Mouse (Mus musculus): Measurements from ENCODE around the gene Nrp2. TPM values are rescaled to one million over a fixed set of nuclear protein-coding genes. Genes with fewer than 3 reads are reported as not detected.

Gene Nrp2
- polyA plus RNA-seq, 1 experiment from 2014 or later, result 26.0 TPM

GRCm38 (mm10) chr1:62729345-62730150 is 26.5 kb downstream of the Nrp2 start:
- Histone ChIP-seq H3K36me3 (no peaks in the 10 kb centered on the region), H3K27me3 (peaks cover 17% of the 10 kb centered on the region), H3K9ac (replicated peaks) (no peak overlapping the region), H3K4me1 (peaks cover 3% of the 10 kb centered on the region), H3K27ac (replicated peaks) (no peak overlapping the region), H3K4me2 (replicated peaks) (no peak overlapping the region), H3K4me3 (no peak overlapping the region), H3K9me3 (no peaks in the 10 kb centered on the region)
- WGBS, result 65% methylated on average over 13 of the region's 13 CpGs
- no peak for ATAC-seq (ENCODE audit: low FRiP score, low read depth)

- H3K27me3 ChIP-seq, result peaks cover 22% of the 10 kb centered on the region
- no peak overlapping the region for H3K4me3 ChIP-seq
- H3K27ac ChIP-seq (replicated peaks), result no peak overlapping the region
- H3K9me3 ChIP-seq, result no peaks in the 10 kb centered on the region
- H3K4me1 ChIP-seq, result peaks cover 3% of the 10 kb centered on the region
- H3K4me2 ChIP-seq (replicated peaks), result no peak overlapping the region
- no peak overlapping the region for H3K9ac ChIP-seq (replicated peaks)
- H3K36me3 ChIP-seq, result no peaks in the 10 kb centered on the region
- 58% methylated on average over 6 of the region's 6 CpGs for WGBS
- no peak for ATAC-seq (ENCODE audit: low FRiP score, low read depth)
Observed at GRCm38 (mm10) chr1:62732036-62732435, 29.0 kb downstream of the Nrp2 start.

DNA sequence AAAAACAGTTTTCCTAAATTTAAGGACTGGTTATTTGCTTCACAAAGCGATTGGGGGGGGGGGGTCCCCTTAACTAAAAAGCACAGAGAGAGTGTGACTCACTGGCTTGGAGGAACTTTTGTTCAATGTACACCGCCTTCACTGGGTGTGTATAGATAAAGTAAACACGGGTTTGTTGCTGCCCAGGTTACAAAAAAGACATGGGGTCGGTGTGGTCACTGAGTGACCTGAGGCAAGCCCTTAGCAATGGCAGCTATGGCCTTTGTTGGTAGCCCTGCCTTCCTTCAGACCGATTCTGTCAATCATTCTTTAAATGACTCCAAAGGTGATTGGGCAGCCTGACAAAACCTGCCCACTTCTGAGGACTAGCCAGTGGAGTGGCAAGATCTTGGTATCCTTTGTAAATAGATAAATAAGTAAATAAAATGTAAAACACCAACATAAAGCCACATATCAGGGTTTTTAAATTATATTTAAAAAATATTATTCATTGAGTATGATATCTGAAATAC is 31.4 kb downstream of the Nrp2 start:
- H3K9ac ChIP-seq (replicated peaks), result no peak overlapping the region
- H3K27ac ChIP-seq (replicated peaks), result no peak overlapping the region
- 65% methylated on average over 5 of the region's 5 CpGs for WGBS
- no peaks in the 10 kb centered on the region for H3K36me3 ChIP-seq
- no peaks in the 10 kb centered on the region for H3K9me3 ChIP-seq
- peaks cover 25% of the 10 kb centered on the region for H3K27me3 ChIP-seq
- H3K4me1 ChIP-seq, result no peaks in the 10 kb centered on the region
- ATAC-seq (ENCODE audit: low FRiP score, low read depth), result no peak
- H3K4me2 ChIP-seq (replicated peaks), result no peak overlapping the region
- no peak overlapping the region for H3K4me3 ChIP-seq

DNA sequence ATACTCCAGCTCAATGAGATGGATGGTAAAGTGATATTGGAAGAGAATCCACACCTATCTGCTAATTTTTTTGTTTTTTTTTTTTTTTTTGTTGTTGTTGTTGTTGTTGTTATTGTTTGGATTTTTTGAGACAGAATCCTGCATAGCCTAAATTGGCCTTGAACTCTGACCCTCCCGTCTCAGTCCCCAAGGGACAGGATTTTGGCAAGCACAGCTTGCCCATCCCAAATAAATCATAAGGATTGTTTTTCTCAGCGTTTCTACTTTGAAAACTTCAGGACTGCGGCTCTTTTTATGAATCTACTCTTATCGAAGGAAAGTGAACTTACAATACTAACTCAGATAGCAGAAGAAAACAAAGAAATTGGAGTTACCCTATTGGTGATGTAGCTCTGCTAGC is 31.9 kb downstream of the Nrp2 start:
- H3K9ac ChIP-seq (replicated peaks), result no peak overlapping the region
- ATAC-seq (ENCODE audit: low FRiP score, low read depth), result no peak
- WGBS, result 84% methylated on average over 4 of the region's 4 CpGs

DNA sequence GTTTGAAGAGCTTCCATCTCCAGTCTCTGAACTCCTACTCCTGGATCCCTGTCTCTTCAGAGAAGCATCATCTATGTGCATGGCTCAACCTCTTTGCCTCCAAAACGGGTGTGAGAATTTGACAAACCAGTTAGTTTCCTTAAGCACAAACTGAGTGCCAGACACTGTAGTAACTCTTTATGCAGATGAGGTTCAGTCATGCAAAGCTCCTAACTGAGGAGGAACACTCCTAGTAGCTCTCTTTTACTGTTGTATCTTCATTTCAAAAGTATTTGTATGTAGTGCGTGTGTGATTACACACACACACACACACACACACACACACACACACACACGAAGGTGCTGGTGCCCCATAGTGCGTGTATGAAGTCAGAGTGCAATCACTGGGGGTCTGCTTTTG is 32.8 kb downstream of the Nrp2 start:
- Histone ChIP-seq H3K4me3 (no peak overlapping the region), H3K27me3 (peaks cover 30% of the 10 kb centered on the region), H3K36me3 (no peaks in the 10 kb centered on the region), H3K4me1 (no peaks in the 10 kb centered on the region), H3K9me3 (no peaks in the 10 kb centered on the region), H3K9ac (replicated peaks) (no peak overlapping the region), H3K27ac (replicated peaks) (no peak overlapping the region), H3K4me2 (replicated peaks) (no peak overlapping the region)
- ATAC-seq (ENCODE audit: low FRiP score, low read depth), result no peak
- WGBS, result 82% methylated on average over 4 of the region's 4 CpGs

More for the DNA sequence above, 31.9 kb downstream of the Nrp2 start:
- H3K4me2 ChIP-seq (replicated peaks), result no peak overlapping the region
- no peaks in the 10 kb centered on the region for H3K4me1 ChIP-seq
- no peaks in the 10 kb centered on the region for H3K36me3 ChIP-seq
- no peaks in the 10 kb centered on the region for H3K9me3 ChIP-seq
- peaks cover 27% of the 10 kb centered on the region for H3K27me3 ChIP-seq
- no peak overlapping the region for H3K4me3 ChIP-seq
- no peak overlapping the region for H3K27ac ChIP-seq (replicated peaks)

- Histone ChIP-seq H3K9ac (replicated peaks) (no peak overlapping the region), H3K4me1 (no peaks in the 10 kb centered on the region), H3K27ac (replicated peaks) (no peak overlapping the region), H3K4me2 (replicated peaks) (no peak overlapping the region), H3K27me3 (peaks cover 35% of the 10 kb centered on the region), H3K4me3 (no peak overlapping the region), H3K36me3 (no peaks in the 10 kb centered on the region), H3K9me3 (no peaks in the 10 kb centered on the region)
- WGBS, result 67% methylated on average over 8 of the region's 8 CpGs
- no peak for ATAC-seq (ENCODE audit: low FRiP score, low read depth)
Observed at GRCm38 (mm10) chr1:62736455-62737012, 33.4 kb downstream of the Nrp2 start.

DNA sequence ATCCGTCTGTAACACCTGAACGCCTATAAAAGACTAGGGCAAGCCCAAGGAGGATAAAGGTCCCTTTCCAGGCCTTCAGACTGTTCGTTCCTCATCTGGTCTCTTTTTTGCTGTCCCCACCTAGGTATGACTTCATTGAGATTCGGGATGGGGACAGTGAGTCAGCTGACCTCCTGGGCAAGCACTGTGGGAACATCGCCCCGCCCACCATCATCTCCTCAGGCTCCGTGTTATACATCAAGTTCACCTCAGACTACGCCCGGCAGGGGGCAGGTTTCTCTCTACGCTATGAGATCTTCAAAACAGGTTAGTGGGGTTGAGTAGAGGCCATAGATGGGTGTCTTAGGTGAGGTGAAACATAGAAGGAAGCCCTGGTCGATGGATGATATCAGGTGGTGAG is 35.1 kb downstream of the Nrp2 start:
- H3K9ac ChIP-seq (replicated peaks), result no peak overlapping the region
- 83% methylated on average over 11 of the region's 11 CpGs for WGBS
- peaks cover 36% of the 10 kb centered on the region for H3K27me3 ChIP-seq

DNA sequence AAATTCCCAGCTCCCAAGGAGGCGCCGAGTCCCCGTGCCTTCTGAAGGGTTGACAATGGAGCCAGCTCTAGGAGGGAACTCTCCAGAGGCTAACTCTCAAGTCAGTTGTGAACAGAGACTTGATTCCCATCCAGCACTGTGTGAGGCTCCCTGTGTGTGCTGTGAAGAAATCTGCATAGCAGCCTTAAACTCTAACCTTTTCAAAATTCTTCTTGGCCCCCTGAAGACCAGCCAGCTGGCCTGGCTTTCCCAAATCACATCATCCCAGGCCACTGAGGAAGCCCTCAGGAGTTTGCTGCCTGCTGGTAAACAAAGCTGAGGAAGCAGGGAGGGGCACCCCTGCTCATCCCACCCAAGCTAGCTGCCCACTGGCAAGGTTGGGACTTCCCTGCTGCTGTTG is 39.0 kb downstream of the Nrp2 start:
- Histone ChIP-seq H3K36me3 (peaks cover 5% of the 10 kb centered on the region; the same call in 1 of the 2 replicates), H3K9ac (replicated peaks) (no peak overlapping the region), H3K4me2 (replicated peaks) (no peak overlapping the region), H3K27ac (replicated peaks) (no peak overlapping the region), H3K9me3 (no peaks in the 10 kb centered on the region), H3K27me3 (peaks cover 51% of the 10 kb centered on the region), H3K4me3 (no peak overlapping the region), H3K4me1 (peaks cover 13% of the 10 kb centered on the region)
- ATAC-seq (ENCODE audit: low FRiP score, low read depth), result no peak
- WGBS, result 37% methylated on average over 3 of the region's 3 CpGs

More for the DNA sequence above, 35.1 kb downstream of the Nrp2 start:
- Histone ChIP-seq H3K9me3 (no peaks in the 10 kb centered on the region), H3K4me3 (no peak overlapping the region), H3K4me2 (replicated peaks) (no peak overlapping the region), H3K4me1 (peaks cover 8% of the 10 kb centered on the region), H3K27ac (replicated peaks) (no peak overlapping the region), H3K36me3 (no peaks in the 10 kb centered on the region)
- ATAC-seq (ENCODE audit: low FRiP score, low read depth), result no peak

DNA sequence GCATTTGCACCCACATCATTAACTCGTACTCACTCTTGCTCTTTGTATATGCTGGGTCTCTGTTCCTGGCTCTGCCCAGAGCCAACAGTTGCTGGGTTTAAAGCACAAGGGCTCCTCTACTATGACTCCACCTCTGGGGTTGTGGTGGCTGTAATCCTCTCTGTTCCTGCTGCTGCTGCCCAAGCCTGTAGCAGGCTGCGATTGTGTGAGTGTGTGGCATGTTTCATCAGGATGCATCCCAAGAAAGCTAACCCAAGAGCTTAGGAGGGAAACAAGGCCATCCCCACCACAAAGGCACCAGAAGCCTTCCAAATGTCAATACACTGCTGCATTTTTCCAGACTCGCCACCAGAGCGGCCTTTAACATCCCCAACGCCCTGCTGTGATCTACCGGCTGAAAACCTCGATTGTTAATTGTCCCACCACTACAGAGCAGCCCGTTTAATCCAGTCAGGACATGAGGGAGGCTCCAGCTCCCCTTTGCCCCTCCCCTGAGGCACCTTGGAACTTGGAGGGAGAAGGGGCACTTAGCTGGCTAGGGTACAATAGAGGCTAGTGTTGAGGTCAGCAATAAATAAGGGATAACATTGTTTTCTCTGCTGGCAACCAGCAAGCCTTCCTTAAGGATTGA is 40.1 kb downstream of the Nrp2 start:
- H3K4me3 ChIP-seq, result no peak overlapping the region
- 0 out of 2 replicates have a peak, but pooled peaks have one; percentile 44 for ATAC-seq (ENCODE audit: low FRiP score, low read depth)
- H3K9me3 ChIP-seq, result no peaks in the 10 kb centered on the region
- H3K4me2 ChIP-seq (replicated peaks), result no peak overlapping the region
- H3K4me1 ChIP-seq, result peaks cover 13% of the 10 kb centered on the region
- peaks cover 49% of the 10 kb centered on the region for H3K27me3 ChIP-seq
- WGBS, result 12% methylated on average over 8 of the region's 8 CpGs
- no peak overlapping the region for H3K9ac ChIP-seq (replicated peaks)
- H3K27ac ChIP-seq (replicated peaks), result no peak overlapping the region
- H3K36me3 ChIP-seq, result peaks cover 5% of the 10 kb centered on the region; the same call in 1 of the 2 replicates

DNA sequence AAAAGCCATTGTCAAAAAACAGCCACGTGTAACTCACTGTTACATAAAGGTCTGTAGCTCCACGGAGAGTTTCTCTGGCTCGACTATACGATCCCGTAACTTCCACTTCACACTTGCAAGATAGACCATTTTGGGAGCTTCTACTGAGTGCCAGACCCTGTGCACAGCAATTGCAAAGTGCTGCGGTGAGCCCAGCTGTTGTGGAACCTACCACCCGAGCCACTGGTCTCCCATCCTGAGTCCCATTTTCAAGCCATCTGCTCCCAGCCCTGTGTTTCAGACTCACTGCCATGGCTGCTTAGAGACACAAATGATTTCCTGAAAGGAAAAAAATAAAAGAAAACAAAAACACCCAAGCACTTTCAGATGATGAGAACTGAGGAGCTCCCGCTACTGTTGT is 42.8 kb downstream of the Nrp2 start:
- peaks cover 5% of the 10 kb centered on the region; the same call in 1 of the 2 replicates for H3K36me3 ChIP-seq
- 93% methylated on average over 8 of the region's 8 CpGs for WGBS
- ATAC-seq (ENCODE audit: low FRiP score, low read depth), result no peak
- H3K27me3 ChIP-seq, result peaks cover 67% of the 10 kb centered on the region
- H3K4me2 ChIP-seq (replicated peaks), result no peak overlapping the region
- no peak overlapping the region for H3K9ac ChIP-seq (replicated peaks)
- H3K4me1 ChIP-seq, result peaks cover 23% of the 10 kb centered on the region
- no peak overlapping the region for H3K4me3 ChIP-seq
- H3K27ac ChIP-seq (replicated peaks), result no peak overlapping the region
- no peaks in the 10 kb centered on the region for H3K9me3 ChIP-seq

GRCm38 (mm10) chr1:62747421-62748111 is 44.5 kb downstream of the Nrp2 start:
- no peak overlapping the region for H3K4me3 ChIP-seq
- H3K9ac ChIP-seq (replicated peaks), result no peak overlapping the region
- H3K27me3 ChIP-seq, result peaks cover 60% of the 10 kb centered on the region
- no peaks in the 10 kb centered on the region for H3K9me3 ChIP-seq
- H3K4me2 ChIP-seq (replicated peaks), result no peak overlapping the region
- H3K36me3 ChIP-seq, result peaks cover 5% of the 10 kb centered on the region; the same call in 1 of the 2 replicates
- peaks cover 34% of the 10 kb centered on the region for H3K4me1 ChIP-seq
- H3K27ac ChIP-seq (replicated peaks), result no peak overlapping the region
- ATAC-seq (ENCODE audit: low FRiP score, low read depth), result no peak
- WGBS, result 71% methylated on average over 10 of the region's 10 CpGs
